Mouse (Mus musculus): ENCODE results near the gene C1galt1c1. TPM values are rescaled to one million over a fixed set of nuclear protein-coding genes. Genes with fewer than 3 reads are reported as not detected.

The C1galt1c1 gene
- total RNA-seq (2021): 10 to 100 TPM in 1 of 2 experiments, 1 to 10 TPM in 1; 8.6 to 10.1 TPM

- DNase-seq: peak; percentile 90
Measured at GRCm38 (mm10) chrX:38634801-38635637, at the start of gene C1galt1c1. C1galt1c1 (minus strand) TSS chrX:38635087.

- no peak for DNase-seq
Measured at GRCm38 (mm10) chrX:38681972-38682371, 47.1 kb upstream of the C1galt1c1 start.

GRCm38 (mm10) chrX:38669111-38669903 is 34.4 kb upstream of the C1galt1c1 start:
- DNase-seq: no peak

- DNase-seq: no peak
Measured at GRCm38 (mm10) chrX:38656206-38656883, 21.5 kb upstream of the C1galt1c1 start.

- no peak for DNase-seq
Measured at GRCm38 (mm10) chrX:38654681-38655080, 19.8 kb upstream of the C1galt1c1 start.

GRCm38 (mm10) chrX:38653181-38653580 is 18.3 kb upstream of the C1galt1c1 start:
- DNase-seq: no peak

GRCm38 (mm10) chrX:38651167-38651566 is 16.3 kb upstream of the C1galt1c1 start:
- DNase-seq: no peak

GRCm38 (mm10) chrX:38650404-38651039 is 15.6 kb upstream of the C1galt1c1 start:
- no peak for DNase-seq

- DNase-seq: no peak
Measured at GRCm38 (mm10) chrX:38642183-38642582, 7.3 kb upstream of the C1galt1c1 start.

- no peak for DNase-seq
Measured at GRCm38 (mm10) chrX:38641435-38641834, 6.5 kb upstream of the C1galt1c1 start.

- no peak for DNase-seq
Measured at GRCm38 (mm10) chrX:38635638-38635931, 698 bp upstream of the C1galt1c1 start.

- DNase-seq: no peak
Measured at GRCm38 (mm10) chrX:38600995-38601369, 33.9 kb downstream of the C1galt1c1 start.

GRCm38 (mm10) chrX:38600177-38600994 is 34.5 kb downstream of the C1galt1c1 start, which contains the start of gene Mcts1:
Mcts1 (plus strand) TSS chrX:38600578.
- DNase-seq: peak; percentile 67

GRCm38 (mm10) chrX:38593180-38593889 is 41.6 kb downstream of the C1galt1c1 start:
- peak; percentile 8 for DNase-seq

GRCm38 (mm10) chrX:38591749-38592148 is 43.1 kb downstream of the C1galt1c1 start:
- DNase-seq: no peak

GRCm38 (mm10) chrX:38589827-38590226 is 45.1 kb downstream of the C1galt1c1 start:
- peak; percentile 5 for DNase-seq

GRCm38 (mm10) chrX:38583261-38583660 is 51.6 kb downstream of the C1galt1c1 start:
- DNase-seq: no peak

GRCm38 (mm10) chrX:38581140-38581539 is 53.7 kb downstream of the C1galt1c1 start:
- no peak for DNase-seq
